Mouse (Mus musculus) liver, embryonic 14.5 days (tissue): ENCODE measurements around the gene Itm2b. TPM values are rescaled to one million over a fixed set of nuclear protein-coding genes. Genes with fewer than 3 reads are reported as not detected.

Experiments
- ATAC-seq: fragments of 200-750 bp; cut with Nextera tagmentation; 2 replicates; pipeline ENCODE4 v1.8.0; 2017; ENCODE audit warnings: moderate number of reproducible peaks, mild to moderate bottlenecking, moderate library complexity; ENCODE audit not compliant: insufficient read depth
- DNase-seq, 3 experiments: peaks; one replicate each; pipeline ENCODE4 v3.0.0-alpha.2; 2012 to 2013; ENCODE audit warnings: low read depth in 3 of 3, low spot score in 3 of 3
- H3K27ac ChIP-seq: fragments of 300-500 bp; sonication (generic); 2 replicates; pipeline ENCODE4 v1.5.1; 2014; ENCODE audit warnings: moderate library complexity, mild to moderate bottlenecking, control low read depth, inconsistent platforms
- H3K27me3 ChIP-seq: fragments of 300-500 bp; sonication (generic); 2 replicates; pipeline ENCODE4 v1.6.1; 2014; ENCODE audit warnings: mild to moderate bottlenecking, low read length, moderate library complexity; ENCODE audit not compliant: control insufficient read depth, insufficient read depth
- H3K36me3 ChIP-seq: fragments of 300-500 bp; sonication (generic); replicated peaks from 2 replicates; pipeline ENCODE4 v1.6.1; 2014; ENCODE audit warnings: low read depth; ENCODE audit not compliant: control insufficient read depth, insufficient read depth
- H3K4me1 ChIP-seq, 2 experiments: fragments of 200-500 bp in 1 of 2; fragments of 300-500 bp in 1 of 2; sonication (generic) in 1 of 2; replicated peaks; 2 replicates each; pipeline ENCODE4 v1.6.1; 2012 to 2014; ENCODE audit warnings: antibody characterized with exemption in 1 of 2, inconsistent platforms in 1 of 2, low read length in 1 of 2; ENCODE audit not compliant: control insufficient read depth in 2 of 2, insufficient read depth in 2 of 2
- H3K4me2 ChIP-seq: fragments of 300-500 bp; sonication (generic); 2 replicates; pipeline ENCODE4 v1.6.1; 2014; ENCODE audit warnings: low read depth, mild to moderate bottlenecking, control low read depth, moderate library complexity
- H3K4me3 ChIP-seq, 2 experiments: fragments of 200-500 bp in 1 of 2; fragments of 300-500 bp in 1 of 2; sonication (generic) in 1 of 2; 2 replicates each; pipeline ENCODE4 v1.5.1; 2012 to 2014; ENCODE audit warnings: low read depth in 2 of 2, low read length in 2 of 2, mild to moderate bottlenecking in 2 of 2, control low read depth in 1 of 2, inconsistent platforms in 1 of 2, moderate library complexity in 1 of 2; ENCODE audit not compliant: insufficient read depth in 1 of 2
- H3K9ac ChIP-seq: fragments of 300-500 bp; sonication (generic); replicated peaks from 2 replicates; pipeline ENCODE4 v1.6.1; 2014; ENCODE audit warnings: mild to moderate bottlenecking, control low read depth, moderate library complexity
- H3K9me3 ChIP-seq: fragments of 300-500 bp; sonication (generic); 2 replicates; pipeline ENCODE4 v1.6.1; 2016; ENCODE audit warnings: low read length, mixed read lengths; ENCODE audit not compliant: control insufficient read depth
- CTCF ChIP-seq: IDR thresholded peaks from 2 replicates; pipeline ENCODE4 v1.5.1; 2016; ENCODE audit warnings: antibody characterized with exemption, low read depth, control low read depth
- EP300 ChIP-seq: IDR thresholded peaks from 2 replicates; pipeline ENCODE4 v1.6.1; 2016; ENCODE audit warnings: antibody characterized with exemption, low read depth
- WGBS: fragments of 180-500 bp; shearing (Covaris S2); extraction: QIAGEN DNeasy Blood & Tissue Kit; methylation state at CpG from one replicate; pipeline ENCODE4 v1.1.7; 2014; ENCODE audit not compliant: insufficient replicate concordance; 5-methylcytosine and 5-hydroxymethylcytosine counted together
- polyA plus RNA-seq, 2 experiments: library from polyadenylated mRNA; depleted of rRNA in 1 of 2; stranded (reverse) in 1 of 2; unstranded in 1 of 2; fragments of >200 nt; fragmentation: Nextera tagmentation in 1 of 2; extraction: Ambion mirVana in 1 of 2; gene quantifications; 2 replicates each; pipeline versions ENCODE4 v1.2.1 to v1.2.3; 2012 to 2014

Gene Itm2b
- polyA plus RNA-seq, 2 experiments: 206 to 396 TPM

DNA sequence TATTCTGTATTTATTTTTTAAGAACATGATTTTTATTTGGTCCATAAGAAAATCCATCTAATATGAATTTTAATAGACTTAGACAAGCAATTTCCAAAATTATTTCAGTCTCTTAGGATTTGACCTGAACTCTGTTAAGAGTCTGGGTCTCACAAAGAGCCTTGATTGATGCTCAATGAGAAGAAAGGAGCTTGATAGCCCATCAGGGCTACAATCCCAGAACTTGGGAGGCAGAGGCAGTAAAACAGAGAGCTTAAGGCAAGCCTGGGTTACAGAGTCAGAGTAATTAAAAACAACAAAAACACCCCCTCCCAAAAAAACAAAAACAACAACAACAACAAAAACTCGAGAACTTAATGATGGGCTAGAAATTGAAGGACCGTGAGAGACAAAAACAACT is 61.1 kb downstream of the Itm2b start:
- Histone ChIP-seq H3K27me3 (no peaks in the 10 kb centered on the region), H3K9ac (peak overlapping the region; percentile 96), H3K4me3 (peak overlapping the region; percentile 89 to 92), H3K4me1 (peaks cover 31 to 41% of the 10 kb centered on the region in 2 experiments), H3K4me2 (peak overlapping the region; percentile 96), H3K36me3 (peaks cover 15% of the 10 kb centered on the region), H3K27ac (peak overlapping the region; percentile 60), H3K9me3 (no peaks in the 10 kb centered on the region)
- no peak for DNase-seq
- WGBS: 56% methylated on average over 2 of the region's 2 CpGs
- ATAC-seq: no peak
- TF ChIP-seq CTCF (no peak), EP300 (no peak)

DNA sequence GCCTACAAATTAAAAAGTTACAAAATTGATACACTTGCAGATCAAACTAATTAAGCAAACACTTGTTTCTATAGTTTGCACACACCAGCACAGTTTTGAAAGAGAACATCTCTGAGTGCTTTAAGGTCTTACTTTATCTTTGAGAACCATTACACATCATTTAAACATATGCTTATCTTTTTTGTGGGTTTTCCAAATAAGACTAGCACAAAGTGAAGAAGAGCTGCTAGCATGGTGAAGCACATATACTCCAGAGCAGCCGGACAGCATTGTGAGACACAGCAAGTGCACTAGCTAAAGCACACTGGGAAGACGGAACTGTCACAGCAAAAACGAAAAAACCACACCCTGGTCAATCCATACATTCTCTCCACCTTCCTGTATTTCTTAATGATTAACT is 62.9 kb downstream of the Itm2b start:
- WGBS: 15% methylated on average over 3 of the region's 3 CpGs
- no peaks in the 10 kb centered on the region for H3K27me3 ChIP-seq
- peak overlapping the region; percentile 61 to 89 for H3K4me3 ChIP-seq
- no peaks in the 10 kb centered on the region for H3K9me3 ChIP-seq
- H3K9ac ChIP-seq: peak overlapping the region; percentile 55
- H3K4me1 ChIP-seq: peaks cover 39 to 52% of the 10 kb centered on the region in 2 experiments
- H3K36me3 ChIP-seq: peaks cover 20% of the 10 kb centered on the region
- peak overlapping the region; percentile 91 for H3K27ac ChIP-seq
- DNase-seq (peak; percentile 67 to 85 (median 80)), ATAC-seq (peak; percentile 44)
- TF ChIP-seq CTCF (no peak), EP300 (peak; percentile 87)
- H3K4me2 ChIP-seq: peak overlapping the region; percentile 96

DNA sequence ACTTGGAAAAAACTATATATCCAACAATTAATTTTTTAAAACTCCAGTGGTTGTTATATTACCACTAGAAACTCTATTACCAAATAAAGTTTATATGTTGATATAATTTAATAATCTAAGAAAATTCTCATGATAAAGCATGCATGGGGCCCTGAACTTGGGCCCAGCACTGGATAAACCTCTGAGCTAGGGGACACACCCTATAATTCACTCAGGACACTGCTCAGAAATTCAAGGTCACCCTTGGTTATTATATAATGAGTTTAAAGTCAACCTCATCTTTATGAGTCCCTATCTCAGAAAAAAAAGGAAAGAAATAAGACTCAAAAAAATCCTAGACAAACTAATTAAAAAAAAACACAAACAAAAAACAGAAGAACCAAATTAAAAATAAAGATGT is 68.2 kb downstream of the Itm2b start:
- ATAC-seq: no peak
- Histone ChIP-seq H3K9me3 (no peaks in the 10 kb centered on the region), H3K4me2 (no peak overlapping the region), H3K4me3 (no peak overlapping the region), H3K9ac (no peak overlapping the region), H3K27me3 (no peaks in the 10 kb centered on the region), H3K36me3 (peaks cover 25% of the 10 kb centered on the region), H3K27ac (no peak overlapping the region), H3K4me1 (peaks cover 27 to 28% of the 10 kb centered on the region in 2 experiments)
- DNase-seq: no peak
- no peak for TF ChIP-seq CTCF
- no peak for TF ChIP-seq EP300

GRCm38 (mm10) chr14:73313864-73314263 is 71.2 kb downstream of the Itm2b start:
- 81% methylated on average over 4 of the region's 4 CpGs for WGBS
- Histone ChIP-seq H3K36me3 (peaks cover 9% of the 10 kb centered on the region), H3K9me3 (no peaks in the 10 kb centered on the region), H3K9ac (no peak overlapping the region), H3K4me1 (peaks cover 10 to 15% of the 10 kb centered on the region in 2 experiments), H3K4me3 (no peak overlapping the region), H3K4me2 (no peak overlapping the region), H3K27ac (no peak overlapping the region), H3K27me3 (no peaks in the 10 kb centered on the region)
- no peak for ATAC-seq
- DNase-seq: no peak
- no peak for TF ChIP-seq CTCF
- no peak for TF ChIP-seq EP300

DNA sequence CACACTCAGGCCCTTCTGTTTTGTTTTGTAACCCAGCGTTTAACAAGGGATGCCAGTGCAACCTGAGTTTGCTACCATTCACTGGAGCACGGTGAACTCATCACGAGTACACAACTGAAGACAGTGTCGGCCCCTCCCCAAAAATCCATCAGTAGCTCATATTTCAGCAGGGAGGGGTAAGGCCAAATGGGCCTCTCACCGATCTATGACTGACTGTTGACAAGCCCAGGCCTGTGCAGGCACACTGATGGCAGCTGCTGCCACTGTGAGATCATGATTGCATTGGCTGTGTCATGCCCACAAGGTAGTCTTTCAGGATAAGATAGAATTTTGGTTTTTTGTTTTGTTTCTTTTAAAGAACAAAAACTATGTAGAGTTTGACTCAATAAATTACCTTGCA is 71.7 kb downstream of the Itm2b start:
- H3K27me3 ChIP-seq: no peaks in the 10 kb centered on the region
- H3K9me3 ChIP-seq: no peaks in the 10 kb centered on the region
- ATAC-seq (peak; percentile 75), DNase-seq (no peak)
- no peak overlapping the region for H3K27ac ChIP-seq
- TF ChIP-seq EP300 (no peak), CTCF (no peak)
- H3K36me3 ChIP-seq: peaks cover 4% of the 10 kb centered on the region
- H3K9ac ChIP-seq: no peak overlapping the region
- H3K4me2 ChIP-seq: no peak overlapping the region
- peaks cover 6 to 11% of the 10 kb centered on the region in 2 experiments; a peak in 3 of 4 replicates for H3K4me1 ChIP-seq
- no peak overlapping the region for H3K4me3 ChIP-seq
- WGBS: 41% methylated on average over 5 of the region's 5 CpGs
